Mouse (Mus musculus) WW6 (cell line): ENCODE data around the gene 2010300C02Rik.
A peak's percentile ranks its signal among the peaks of the same experiment; 100 is the strongest.

ENCODE experiments used
- DNase-seq: peaks from one replicate; pipeline ENCODE4 v3.0.0-alpha.2; 2013; ENCODE audit warnings: low read depth, low spot score

Gene 2010300C02Rik

GRCm38 (mm10) chr1:37667386-37667785 lies 52.5 kb downstream of the 2010300C02Rik start:
- DNase-seq: no peak

- DNase-seq: no peak
These were observed 53.3 kb downstream of the 2010300C02Rik start for GRCm38 (mm10) chr1:37666587-37666986.

- no peak for DNase-seq
These were observed 54.2 kb downstream of the 2010300C02Rik start for GRCm38 (mm10) chr1:37665539-37666323.

DNA sequence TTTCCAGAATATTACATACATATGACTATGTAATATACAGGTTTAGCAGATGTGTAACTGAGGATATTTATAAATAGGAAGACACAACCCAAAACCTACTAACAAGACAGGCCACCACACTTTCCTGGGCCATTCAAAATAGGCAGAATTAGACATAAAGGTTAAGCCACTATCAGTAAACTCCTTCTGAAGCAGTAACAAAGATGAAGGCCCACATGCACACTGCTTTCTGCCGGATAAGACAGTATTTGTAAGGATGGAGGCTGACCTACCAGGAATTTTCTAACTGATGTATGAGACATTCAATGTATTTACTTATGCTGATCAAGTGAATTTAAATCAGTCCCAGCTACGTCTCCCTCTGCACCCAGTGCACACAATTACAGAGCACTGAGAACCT lies 55.4 kb downstream of the 2010300C02Rik start:
- DNase-seq: no peak

- no peak for DNase-seq
These were observed 56.3 kb downstream of the 2010300C02Rik start for GRCm38 (mm10) chr1:37663606-37664005.

- DNase-seq: no peak
These were observed 63.9 kb downstream of the 2010300C02Rik start for GRCm38 (mm10) chr1:37656017-37656416.

GRCm38 (mm10) chr1:37653992-37654391 lies 65.9 kb downstream of the 2010300C02Rik start:
- no peak for DNase-seq

- no peak for DNase-seq
These were observed 72.8 kb downstream of the 2010300C02Rik start for GRCm38 (mm10) chr1:37647066-37647465.

DNA sequence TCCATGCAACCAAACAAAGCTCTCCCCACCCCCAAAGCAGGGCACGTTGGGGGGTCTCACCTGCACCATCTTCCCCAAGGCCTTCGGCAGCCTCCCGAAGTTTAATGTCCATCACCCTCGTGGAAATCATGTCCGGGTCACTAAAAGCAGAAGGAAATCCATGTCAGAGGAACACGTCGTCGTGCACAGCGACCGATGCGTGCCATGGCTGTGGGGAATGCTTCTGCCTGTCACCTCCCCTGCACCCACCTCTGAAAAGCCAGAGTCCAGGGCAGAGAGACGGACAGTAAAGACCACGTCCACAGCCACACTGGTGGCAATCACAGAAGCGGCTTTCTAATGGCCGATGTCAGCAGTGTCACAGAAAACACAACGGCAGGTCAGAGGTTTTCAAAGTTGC lies 75.4 kb downstream of the 2010300C02Rik start:
- no peak for DNase-seq

DNA sequence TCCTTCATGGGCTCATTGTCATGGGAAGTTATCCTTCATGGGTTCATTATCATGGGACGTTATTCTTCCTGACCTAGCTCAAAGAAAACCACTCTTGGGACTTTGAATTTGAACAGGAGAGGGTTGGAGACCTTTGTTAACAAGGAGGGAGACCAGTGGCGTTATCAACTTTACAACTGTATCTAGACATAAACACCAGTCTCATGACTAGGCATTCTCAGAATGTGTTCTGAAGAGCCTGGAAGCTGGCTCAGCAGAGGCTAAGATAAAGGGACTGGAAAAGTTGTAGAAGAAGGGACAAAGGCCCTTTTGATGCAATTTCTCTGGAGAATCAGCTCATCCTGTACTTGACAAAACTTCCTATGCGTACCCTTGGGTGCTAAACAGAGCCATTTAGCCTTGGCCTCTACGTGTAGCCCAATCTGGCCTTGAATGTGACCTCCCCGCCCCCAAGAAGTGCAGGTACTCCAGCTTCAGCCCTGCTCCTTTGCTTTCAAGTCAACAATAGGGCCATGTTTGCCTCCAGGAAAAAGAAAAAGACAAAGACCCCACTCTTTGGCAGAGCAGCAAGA lies 76.0 kb downstream of the 2010300C02Rik start:
- DNase-seq: no peak

DNA sequence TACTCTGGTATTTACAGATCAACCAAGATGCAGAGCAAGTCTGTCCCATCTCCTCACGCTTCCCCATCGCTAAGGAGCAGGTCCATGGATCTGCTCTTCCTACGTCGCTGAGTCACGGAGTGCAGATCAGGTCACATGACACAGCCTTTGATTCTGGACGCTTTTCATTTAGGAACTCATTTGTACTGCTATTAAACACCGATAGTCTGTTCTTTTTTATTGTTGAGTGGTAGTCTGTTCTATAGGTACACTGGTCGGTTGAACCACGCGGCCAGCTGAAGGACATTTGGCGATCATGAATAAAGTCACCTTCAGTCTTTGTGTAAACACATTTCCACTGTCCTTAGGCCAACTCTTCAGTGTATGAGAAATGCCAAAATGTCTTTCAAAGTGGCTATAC lies 78.5 kb downstream of the 2010300C02Rik start:
- no peak for DNase-seq

DNA sequence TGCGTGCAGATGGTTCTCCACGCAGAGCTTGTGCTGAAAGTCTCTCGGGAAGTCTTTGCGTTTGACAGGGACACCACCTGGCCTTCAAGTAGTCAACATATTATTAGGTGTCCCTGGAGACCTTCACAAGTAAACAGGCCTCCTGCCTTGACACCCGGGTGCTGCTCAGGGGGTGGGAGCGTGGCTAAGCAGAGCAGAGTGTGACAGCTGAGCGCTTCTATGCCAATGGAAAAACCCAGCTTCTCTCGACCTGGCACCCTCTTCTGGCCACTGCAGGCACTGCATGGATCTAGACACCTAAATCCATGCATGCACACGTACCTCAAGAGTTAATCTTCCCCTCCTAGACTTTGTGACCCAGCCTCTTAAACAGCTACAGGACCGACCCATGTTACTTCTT lies 80.8 kb downstream of the 2010300C02Rik start:
- DNase-seq: peak; percentile 58

GRCm38 (mm10) chr1:37638560-37638959 lies 81.3 kb downstream of the 2010300C02Rik start:
- DNase-seq: no peak

- DNase-seq: no peak
These were observed 82.3 kb downstream of the 2010300C02Rik start for GRCm38 (mm10) chr1:37637571-37637970.

- no peak for DNase-seq
These were observed 83.1 kb downstream of the 2010300C02Rik start for GRCm38 (mm10) chr1:37636824-37637223.

- no peak for DNase-seq
These were observed 83.7 kb downstream of the 2010300C02Rik start for GRCm38 (mm10) chr1:37636169-37636568.

DNA sequence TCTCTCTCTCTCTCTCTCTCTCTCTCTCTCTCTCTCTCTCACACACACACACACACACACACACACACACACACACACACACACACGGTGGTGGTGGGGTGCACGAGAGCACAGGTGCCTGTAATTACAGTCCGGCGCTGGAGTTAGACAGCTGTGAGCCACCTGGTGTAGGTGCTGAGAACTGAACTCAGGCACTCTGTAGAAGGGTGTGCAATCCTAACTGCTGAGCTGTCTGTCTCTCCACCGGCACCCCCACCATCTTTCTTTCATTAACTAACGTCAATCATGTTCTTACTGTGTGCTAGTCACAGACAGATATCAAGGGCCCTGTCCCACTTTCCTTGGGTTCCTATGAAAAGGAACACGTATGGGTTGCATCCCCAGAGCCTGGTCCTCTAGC lies 84.2 kb downstream of the 2010300C02Rik start:
- no peak for DNase-seq

- DNase-seq: no peak
These were observed 85.2 kb downstream of the 2010300C02Rik start for GRCm38 (mm10) chr1:37634658-37635057.

DNA sequence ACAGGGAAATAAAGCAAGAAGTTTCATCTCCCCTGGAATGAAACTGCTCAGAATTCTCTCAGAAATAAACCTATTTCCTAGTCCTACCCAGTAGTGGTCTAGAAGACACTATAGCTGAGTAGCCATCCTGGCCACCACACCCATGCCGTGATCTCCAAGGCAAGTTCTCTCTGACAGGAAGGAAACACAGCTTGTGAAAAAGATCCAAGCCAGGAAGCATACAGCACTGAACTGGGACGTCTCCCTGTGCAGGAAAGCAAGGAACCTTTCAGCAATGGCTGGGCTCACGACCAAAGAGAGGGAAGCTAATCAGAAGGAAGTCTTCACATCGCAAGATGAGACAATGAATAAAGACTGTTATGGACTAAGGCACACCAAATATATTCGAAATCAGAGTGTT lies 86.4 kb downstream of the 2010300C02Rik start:
- no peak for DNase-seq

- DNase-seq: no peak
These were observed 87.5 kb downstream of the 2010300C02Rik start for GRCm38 (mm10) chr1:37632425-37632824.

DNA sequence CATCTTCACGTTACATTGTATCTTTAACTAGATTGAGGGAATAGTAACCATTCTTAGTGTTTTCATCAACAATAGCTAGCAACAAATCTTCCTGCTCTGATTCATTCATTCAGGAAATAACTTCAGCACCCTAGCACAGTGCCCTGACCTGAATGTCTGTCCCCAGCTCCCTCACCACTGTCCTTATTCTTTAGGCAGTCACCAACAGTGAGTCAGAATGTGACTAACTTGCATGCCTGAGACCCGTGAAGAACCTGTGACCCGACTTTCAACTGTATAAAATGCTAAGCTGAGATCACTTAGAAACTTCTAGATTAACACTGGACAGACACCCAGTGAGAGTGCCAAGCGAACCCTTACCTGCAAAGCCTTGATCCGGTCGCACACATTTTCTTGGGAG lies 88.4 kb downstream of the 2010300C02Rik start:
- DNase-seq: no peak

DNA sequence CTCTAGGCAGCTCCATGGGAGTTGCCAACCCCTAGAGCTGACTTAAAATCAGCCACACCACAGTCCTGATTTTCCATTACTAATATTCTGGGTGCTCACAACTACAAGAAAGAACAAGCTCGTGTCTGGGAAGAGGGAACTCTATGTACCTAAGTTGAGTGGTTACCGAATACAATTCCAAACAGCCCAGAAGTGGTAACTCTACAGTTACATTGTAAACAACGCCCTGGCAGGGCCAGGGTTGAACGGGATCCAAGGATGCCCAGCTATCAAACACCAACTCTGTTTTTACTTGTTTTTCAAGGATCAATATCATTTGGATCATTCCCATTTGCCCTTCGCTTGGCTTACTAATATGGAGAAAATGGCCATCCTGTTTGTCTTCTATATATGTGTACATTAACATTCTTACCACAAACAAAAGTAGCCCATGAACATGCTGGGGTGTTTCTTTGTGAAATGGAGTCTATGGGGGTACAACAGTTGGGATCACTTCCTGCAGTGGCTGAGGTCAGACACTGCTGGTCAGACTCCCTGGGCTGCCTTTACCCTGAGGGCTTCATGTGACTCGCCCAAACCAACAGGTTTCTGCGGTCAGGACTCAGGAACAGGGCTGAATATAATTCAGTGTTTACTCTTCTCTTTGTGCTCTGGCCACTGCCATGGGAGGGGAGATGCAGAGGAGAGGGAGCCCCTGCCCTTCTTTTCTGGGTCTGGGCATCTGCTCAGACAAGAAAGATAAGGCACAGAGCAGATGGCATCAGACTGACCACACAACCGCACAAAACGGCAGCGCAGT lies 89.3 kb downstream of the 2010300C02Rik start:
- no peak for DNase-seq

DNA sequence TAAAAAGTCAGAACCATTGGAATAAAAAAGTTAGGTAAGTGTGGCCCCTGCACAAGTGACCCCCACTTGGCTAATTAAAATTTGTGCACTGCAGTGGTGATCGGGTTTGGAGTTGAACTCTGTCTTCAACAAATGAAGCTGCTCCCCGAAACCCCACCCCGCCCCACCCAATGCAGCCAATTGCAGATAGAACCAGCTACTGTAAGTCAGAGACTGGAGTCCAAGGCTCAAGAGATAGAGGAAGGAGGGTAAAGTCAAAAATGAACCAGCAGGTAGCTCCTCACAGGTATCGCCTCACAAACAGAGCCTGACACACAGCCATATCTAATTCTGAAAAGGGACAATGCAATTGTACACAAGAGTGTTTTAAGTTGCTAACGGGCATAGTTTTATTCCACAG lies 90.0 kb downstream of the 2010300C02Rik start:
- no peak for DNase-seq
